In genomic region chr10:128817033-128817432, GRCm38 (mm10) we compare ENCODE assay signal across 8 mouse cellular contexts. TPM values are rescaled to one million over a fixed set of nuclear protein-coding genes. Genes with fewer than 3 reads are reported as not detected.
DNase-seq lines count a peak whose midpoint lies in the region; ATAC-seq and TF ChIP-seq lines count a peak whose summit lies in the region.

TSS of gene Sarnp (plus strand) at chr10:128817333.

- H3K4me1 ChIP-seq in lung, embryonic 14.5 days (ENCODE audit: insufficient read depth) = no peaks in the 10 kb centered on the region
- peaks cover 2% of the 10 kb centered on the region; the same call in 1 of the 2 replicates for H3K4me1 ChIP-seq in lung, adult 2 months (ENCODE audit: control insufficient read depth, insufficient read depth, low read length)
- H3K4me1 ChIP-seq in embryonic facial prominence, embryonic 15.5 days = peaks cover 5% of the 10 kb centered on the region; the same call in 1 of the 2 replicates
- H3K4me1 ChIP-seq in heart, embryonic 16.5 days (ENCODE audit: control insufficient read depth, insufficient read depth, low read length) = peaks cover 8% of the 10 kb centered on the region
- H3K4me1 ChIP-seq in neural tube, embryonic 14.5 days (ENCODE audit: control insufficient read depth, insufficient read depth, low read length) = no peaks in the 10 kb centered on the region

- DNase-seq in lung, embryonic 14.5 days = no peak
- DNase-seq in lung, adult 2 months = no peak
- no peak for DNase-seq in left cerebral cortex, postnatal 4 days
- no peak for DNase-seq in kidney, postnatal 4 days
- DNase-seq in lung, postnatal 36 days = no peak

- H3K36me3 ChIP-seq in lung, embryonic 14.5 days (ENCODE audit: insufficient read depth) = peaks cover 68% of the 10 kb centered on the region
- peaks cover 64% of the 10 kb centered on the region for H3K36me3 ChIP-seq in embryonic facial prominence, embryonic 15.5 days
- H3K36me3 ChIP-seq in heart, embryonic 16.5 days (ENCODE audit: control insufficient read depth, insufficient read depth) = peaks cover 48% of the 10 kb centered on the region
- peaks cover 45% of the 10 kb centered on the region for H3K36me3 ChIP-seq in neural tube, embryonic 14.5 days (ENCODE audit: control insufficient read depth, insufficient read depth, low read length)

- no peak within 1 kb of the TSS for H3K4me2 ChIP-seq in lung, embryonic 14.5 days
- H3K4me2 ChIP-seq in embryonic facial prominence, embryonic 15.5 days (replicated peaks) = no peak within 1 kb of the TSS
- no peak within 1 kb of the TSS for H3K4me2 ChIP-seq in heart, embryonic 16.5 days (ENCODE audit: low read depth, low read length)
- no peak within 1 kb of the TSS for H3K4me2 ChIP-seq in neural tube, embryonic 14.5 days (ENCODE audit: low read depth, low read length)

- TF ChIP-seq CTCF in lung, embryonic 14.5 days (IDR thresholded peaks at IDR 0.05; ENCODE audit: low read depth) = no peak
- no peak for TF ChIP-seq CTCF in lung, adult 2 months (IDR thresholded peaks at IDR 0.05; ENCODE audit: insufficient read depth, low read length)

- TF ChIP-seq POLR2A in lung, adult 2 months (IDR thresholded peaks at IDR 0.05; ENCODE audit: borderline replicate concordance, extremely low read depth, low read depth, low read length) = no peak

- H3K9me3 ChIP-seq in lung, embryonic 14.5 days (ENCODE audit: low read depth, low read length) = no peaks in the 10 kb centered on the region
- no peaks in the 10 kb centered on the region for H3K9me3 ChIP-seq in embryonic facial prominence, embryonic 15.5 days (replicated peaks)
- no peaks in the 10 kb centered on the region for H3K9me3 ChIP-seq in heart, embryonic 16.5 days (replicated peaks; ENCODE audit: control insufficient read depth, low read length)
- H3K9me3 ChIP-seq in neural tube, embryonic 14.5 days (ENCODE audit: control insufficient read depth, low read length) = no peaks in the 10 kb centered on the region

- H3K9ac ChIP-seq in lung, embryonic 14.5 days = no peak within 1 kb of the TSS
- H3K9ac ChIP-seq in embryonic facial prominence, embryonic 15.5 days = no peak within 1 kb of the TSS
- H3K9ac ChIP-seq in heart, embryonic 16.5 days (ENCODE audit: low read length) = no peak within 1 kb of the TSS
- H3K9ac ChIP-seq in neural tube, embryonic 14.5 days (replicated peaks; ENCODE audit: low read depth, low read length) = no peak within 1 kb of the TSS

- no peak within 1 kb of the TSS for H3K4me3 ChIP-seq in lung, embryonic 14.5 days (ENCODE audit: low read depth, low read length)
- no peak within 1 kb of the TSS for H3K4me3 ChIP-seq in lung, adult 2 months (replicated peaks; ENCODE audit: extremely low read depth, low read depth, low read length)
- no peak within 1 kb of the TSS for H3K4me3 ChIP-seq in embryonic facial prominence, embryonic 15.5 days (replicated peaks)
- H3K4me3 ChIP-seq in heart, embryonic 16.5 days (ENCODE audit: low read length) = no peak within 1 kb of the TSS
- no peak within 1 kb of the TSS for H3K4me3 ChIP-seq in neural tube, embryonic 14.5 days (ENCODE audit: low read depth, low read length)

- 86% methylated on average over 13 of the region's 13 CpGs for WGBS in lung, embryonic 14.5 days
- 89% methylated on average over 13 of the region's 13 CpGs for WGBS in lung, adult 2 months
- WGBS in embryonic facial prominence, embryonic 15.5 days = 87% methylated on average over 13 of the region's 13 CpGs
- 87% methylated on average over 13 of the region's 13 CpGs for WGBS in heart, embryonic 16.5 days
- 90% methylated on average over 13 of the region's 13 CpGs for WGBS in neural tube, embryonic 14.5 days

- H3K27ac ChIP-seq in lung, embryonic 14.5 days (ENCODE audit: low read depth) = no peak within 1 kb of the TSS
- no peak within 1 kb of the TSS for H3K27ac ChIP-seq in embryonic facial prominence, embryonic 15.5 days (replicated peaks)
- no peak within 1 kb of the TSS for H3K27ac ChIP-seq in heart, embryonic 16.5 days (ENCODE audit: low read length)
- no peak within 1 kb of the TSS for H3K27ac ChIP-seq in neural tube, embryonic 14.5 days (ENCODE audit: low read depth, low read length)

- intact Hi-C loops in left cerebral cortex, postnatal 4 days (cut with DNase I) = no loop called here

- no peaks in the 10 kb centered on the region for H3K27me3 ChIP-seq in lung, embryonic 14.5 days (ENCODE audit: insufficient read depth, low read length)
- no peaks in the 10 kb centered on the region for H3K27me3 ChIP-seq in embryonic facial prominence, embryonic 15.5 days
- no peaks in the 10 kb centered on the region for H3K27me3 ChIP-seq in heart, embryonic 16.5 days (ENCODE audit: control insufficient read depth, insufficient read depth, low read length)
- H3K27me3 ChIP-seq in neural tube, embryonic 14.5 days (ENCODE audit: control insufficient read depth, insufficient read depth, low read length) = no peaks in the 10 kb centered on the region

- no peak for ATAC-seq in lung, embryonic 14.5 days (ENCODE audit: insufficient read depth)
- ATAC-seq in embryonic facial prominence, embryonic 15.5 days (ENCODE audit: insufficient number of reproducible peaks, low FRiP score, low TSS enrichment, low read depth) = no peak
- no peak for ATAC-seq in heart, embryonic 16.5 days (replicated peaks; ENCODE audit: extremely low read depth, insufficient read depth, low FRiP score)
- ATAC-seq in neural tube, embryonic 14.5 days (ENCODE audit: low read depth) = no peak

RNA-seq across cellular contexts. Expression of gene Sarnp, which starts in this region (rescaled TPM):
- 223 and 227 TPM in 2 replicates for polyA plus RNA-seq in lung, embryonic 14.5 days (2014; fragmentation: Nextera tagmentation; extraction: Ambion mirVana)
- 3.4 and 9.9 TPM in 2 replicates for polyA plus RNA-seq in lung, adult 2 months (2012; rRNA removed)
- 194 and 196 TPM in 2 replicates for polyA plus RNA-seq in embryonic facial prominence, embryonic 15.5 days (2015; fragmentation: Nextera tagmentation; extraction: Ambion mirVana)
- 154 and 169 TPM in 2 replicates for polyA plus RNA-seq in heart, embryonic 16.5 days (2015; fragmentation: Nextera tagmentation; extraction: Ambion mirVana)
- total RNA-seq in left cerebral cortex, postnatal 4 days (2021) = 10 to 100 TPM; 50.9 to 53.4 TPM
- polyA plus RNA-seq in neural tube, embryonic 14.5 days (2014; fragmentation: Nextera tagmentation; extraction: Ambion mirVana) = 146 and 168 TPM in 2 replicates

Comparison
In these comparisons a context has a peak if more than half of its experiments do, and no peak if none do; other contexts are left out.
1. RNA of gene Sarnp (polyA plus RNA-seq): 223 to 227 TPM in lung, embryonic 14.5 days, 194 to 196 TPM in embryonic facial prominence, embryonic 15.5 days, 154 to 169 TPM in heart, embryonic 16.5 days and 146 to 168 TPM in neural tube, embryonic 14.5 days; 3.4 to 9.9 TPM in lung, adult 2 months; every median in the first group is over 10 times any median in the second.